Mouse (Mus musculus): ENCODE data around the gene Adamts9. TPM values are rescaled to one million over a fixed set of nuclear protein-coding genes. Genes with fewer than 3 reads are reported as not detected.

Adamts9 gene
- polyA plus RNA-seq, 1 experiment from 2014 or later, result 6.4 TPM

DNA sequence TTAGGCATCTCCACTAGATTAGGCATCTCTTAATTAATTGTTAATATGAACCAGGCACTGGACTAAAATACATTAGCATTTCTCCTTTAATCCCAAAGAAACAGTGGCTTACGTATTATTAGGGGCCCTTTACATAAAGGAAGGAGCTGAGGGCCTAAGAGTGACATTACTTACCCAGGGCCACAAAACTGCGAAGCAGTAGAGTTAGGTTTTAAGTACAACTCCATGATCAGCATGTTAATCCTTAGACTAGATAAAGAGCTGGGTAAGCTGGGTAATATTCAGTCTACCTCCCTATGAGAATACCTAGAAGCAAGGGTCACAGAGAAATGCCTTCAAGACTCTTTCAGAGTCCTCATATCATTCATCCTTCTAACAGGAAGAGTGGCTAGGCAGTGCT lies 114.1 kb downstream of the Adamts9 start:
- no peak overlapping the region for H3K4me2 ChIP-seq
- no peak overlapping the region for H3K27ac ChIP-seq (ENCODE audit: poor library complexity, severe bottlenecking)
- H3K36me3 ChIP-seq, result peaks cover 3% of the 10 kb centered on the region; the same call in 1 of the 2 replicates
- peaks cover 18% of the 10 kb centered on the region for H3K4me1 ChIP-seq (replicated peaks)
- 87% methylated on average over 2 of the region's 2 CpGs for WGBS
- no peak for ATAC-seq (ENCODE audit: insufficient number of reproducible peaks, low FRiP score)
- H3K9me3 ChIP-seq (replicated peaks), result no peaks in the 10 kb centered on the region
- H3K9ac ChIP-seq, result no peak overlapping the region
- no peaks in the 10 kb centered on the region for H3K27me3 ChIP-seq (replicated peaks)
- no peak overlapping the region for H3K4me3 ChIP-seq

- ATAC-seq (ENCODE audit: insufficient number of reproducible peaks, low FRiP score), result no peak
- peak overlapping the region; percentile 42; the same call in 1 of the 2 replicates for H3K27ac ChIP-seq (ENCODE audit: poor library complexity, severe bottlenecking)
Observed at GRCm38 (mm10) chr6:92827360-92827759, 115.9 kb downstream of the Adamts9 start.

GRCm38 (mm10) chr6:92826561-92826960 lies 116.7 kb downstream of the Adamts9 start:
- Histone ChIP-seq H3K9me3 (replicated peaks) (no peaks in the 10 kb centered on the region), H3K27ac (ENCODE audit: poor library complexity, severe bottlenecking) (no peak overlapping the region)
- 56% methylated on average over 5 of the region's 5 CpGs for WGBS

More at GRCm38 (mm10) chr6:92827360-92827759, 115.9 kb downstream of the Adamts9 start:
- 26% methylated on average over 5 of the region's 5 CpGs for WGBS
- no peak overlapping the region for H3K9ac ChIP-seq
- peaks cover 6% of the 10 kb centered on the region; the same call in 1 of the 2 replicates for H3K36me3 ChIP-seq
- H3K9me3 ChIP-seq (replicated peaks), result no peaks in the 10 kb centered on the region
- H3K4me3 ChIP-seq, result no peak overlapping the region
- peaks cover 18% of the 10 kb centered on the region for H3K4me1 ChIP-seq (replicated peaks)
- H3K4me2 ChIP-seq, result peak overlapping the region; percentile 33
- H3K27me3 ChIP-seq (replicated peaks), result no peaks in the 10 kb centered on the region

DNA sequence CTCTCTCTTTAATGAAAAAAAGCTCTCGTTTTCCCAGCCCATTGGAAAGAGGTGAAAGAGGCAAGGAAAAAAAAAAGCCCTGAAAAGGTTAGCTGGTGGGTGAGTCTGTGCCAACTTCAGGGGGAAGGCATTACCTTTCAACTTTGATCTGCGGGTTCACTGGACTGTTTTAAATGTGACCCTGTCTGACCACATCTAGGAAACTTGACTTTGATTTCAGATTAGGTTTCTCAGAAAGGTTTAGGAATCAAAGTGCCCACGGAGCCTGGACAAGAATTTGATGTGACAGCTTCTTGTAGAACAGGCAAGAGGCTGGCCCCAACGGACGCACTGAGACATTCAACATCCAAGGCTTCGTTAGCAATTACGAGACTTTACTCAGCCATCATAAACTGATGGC lies 119.3 kb downstream of the Adamts9 start:
- no peak for ATAC-seq (ENCODE audit: insufficient number of reproducible peaks, low FRiP score)
- Histone ChIP-seq H3K4me2 (no peak overlapping the region), H3K27me3 (replicated peaks) (no peaks in the 10 kb centered on the region), H3K4me3 (no peak overlapping the region), H3K36me3 (peaks cover 6% of the 10 kb centered on the region; the same call in 1 of the 2 replicates), H3K9me3 (replicated peaks) (no peaks in the 10 kb centered on the region), H3K27ac (ENCODE audit: poor library complexity, severe bottlenecking) (no peak overlapping the region), H3K9ac (no peak overlapping the region), H3K4me1 (replicated peaks) (peaks cover 15% of the 10 kb centered on the region)
- WGBS, result 82% methylated on average over 7 of the region's 7 CpGs

More at GRCm38 (mm10) chr6:92826561-92826960, 116.7 kb downstream of the Adamts9 start:
- Histone ChIP-seq H3K9ac (no peak overlapping the region), H3K4me2 (no peak overlapping the region), H3K4me3 (no peak overlapping the region), H3K36me3 (peaks cover 6% of the 10 kb centered on the region; the same call in 1 of the 2 replicates), H3K4me1 (replicated peaks) (peaks cover 15% of the 10 kb centered on the region), H3K27me3 (replicated peaks) (no peaks in the 10 kb centered on the region)
- ATAC-seq (ENCODE audit: insufficient number of reproducible peaks, low FRiP score), result no peak

- Histone ChIP-seq H3K4me3 (no peak overlapping the region), H3K4me1 (replicated peaks) (0 out of 2 replicates have a peak, but pooled peaks cover 5% of the 10 kb centered on the region), H3K27ac (ENCODE audit: poor library complexity, severe bottlenecking) (no peak overlapping the region), H3K4me2 (no peak overlapping the region), H3K27me3 (replicated peaks) (no peaks in the 10 kb centered on the region), H3K36me3 (peaks cover 6% of the 10 kb centered on the region; the same call in 1 of the 2 replicates), H3K9me3 (replicated peaks) (no peaks in the 10 kb centered on the region), H3K9ac (no peak overlapping the region)
- ATAC-seq (ENCODE audit: insufficient number of reproducible peaks, low FRiP score), result no peak
- 60% methylated on average over 6 of the region's 6 CpGs for WGBS
Observed at GRCm38 (mm10) chr6:92822006-92822405, 121.3 kb downstream of the Adamts9 start.

- peaks cover 6% of the 10 kb centered on the region; the same call in 1 of the 2 replicates for H3K36me3 ChIP-seq
- H3K27ac ChIP-seq (ENCODE audit: poor library complexity, severe bottlenecking), result no peak overlapping the region
- no peaks in the 10 kb centered on the region for H3K27me3 ChIP-seq (replicated peaks)
- no peaks in the 10 kb centered on the region for H3K9me3 ChIP-seq (replicated peaks)
- 72% methylated on average over 5 of the region's 5 CpGs for WGBS
- H3K4me3 ChIP-seq, result no peak overlapping the region
- peaks cover 6% of the 10 kb centered on the region for H3K4me1 ChIP-seq (replicated peaks)
- no peak overlapping the region for H3K9ac ChIP-seq
- no peak overlapping the region for H3K4me2 ChIP-seq
- no peak for ATAC-seq (ENCODE audit: insufficient number of reproducible peaks, low FRiP score)
Observed at GRCm38 (mm10) chr6:92821606-92822005, 121.7 kb downstream of the Adamts9 start.

- Histone ChIP-seq H3K9ac (no peak overlapping the region), H3K4me3 (no peak overlapping the region), H3K27ac (ENCODE audit: poor library complexity, severe bottlenecking) (no peak overlapping the region), H3K4me2 (no peak overlapping the region), H3K4me1 (replicated peaks) (peaks cover 22% of the 10 kb centered on the region), H3K27me3 (replicated peaks) (no peaks in the 10 kb centered on the region), H3K36me3 (peaks cover 5% of the 10 kb centered on the region), H3K9me3 (replicated peaks) (no peaks in the 10 kb centered on the region)
- ATAC-seq (ENCODE audit: insufficient number of reproducible peaks, low FRiP score), result no peak
- 75% methylated on average over 8 of the region's 8 CpGs for WGBS
Observed at GRCm38 (mm10) chr6:92817661-92818060, 125.6 kb downstream of the Adamts9 start.

GRCm38 (mm10) chr6:92816311-92816751 lies 127.0 kb downstream of the Adamts9 start, which contains the start of gene A730049H05Rik:
A730049H05Rik (plus strand) TSS chr6:92816478.
- Histone ChIP-seq H3K9me3 (replicated peaks) (no peaks in the 10 kb centered on the region), H3K4me1 (replicated peaks) (peaks cover 35% of the 10 kb centered on the region), H3K4me3 (peak within 1 kb of the TSS; percentile 19), H3K36me3 (peaks cover 5% of the 10 kb centered on the region), H3K9ac (peak within 1 kb of the TSS; percentile 4; the same call in 1 of the 2 replicates), H3K27ac (ENCODE audit: poor library complexity, severe bottlenecking) (peak within 1 kb of the TSS; percentile 76), H3K27me3 (replicated peaks) (no peaks in the 10 kb centered on the region), H3K4me2 (peak within 1 kb of the TSS; percentile 49)
- WGBS, result 24% methylated on average over 8 of the region's 8 CpGs
- peak; percentile 42; the same call in 1 of the 2 replicates for ATAC-seq (ENCODE audit: insufficient number of reproducible peaks, low FRiP score)

DNA sequence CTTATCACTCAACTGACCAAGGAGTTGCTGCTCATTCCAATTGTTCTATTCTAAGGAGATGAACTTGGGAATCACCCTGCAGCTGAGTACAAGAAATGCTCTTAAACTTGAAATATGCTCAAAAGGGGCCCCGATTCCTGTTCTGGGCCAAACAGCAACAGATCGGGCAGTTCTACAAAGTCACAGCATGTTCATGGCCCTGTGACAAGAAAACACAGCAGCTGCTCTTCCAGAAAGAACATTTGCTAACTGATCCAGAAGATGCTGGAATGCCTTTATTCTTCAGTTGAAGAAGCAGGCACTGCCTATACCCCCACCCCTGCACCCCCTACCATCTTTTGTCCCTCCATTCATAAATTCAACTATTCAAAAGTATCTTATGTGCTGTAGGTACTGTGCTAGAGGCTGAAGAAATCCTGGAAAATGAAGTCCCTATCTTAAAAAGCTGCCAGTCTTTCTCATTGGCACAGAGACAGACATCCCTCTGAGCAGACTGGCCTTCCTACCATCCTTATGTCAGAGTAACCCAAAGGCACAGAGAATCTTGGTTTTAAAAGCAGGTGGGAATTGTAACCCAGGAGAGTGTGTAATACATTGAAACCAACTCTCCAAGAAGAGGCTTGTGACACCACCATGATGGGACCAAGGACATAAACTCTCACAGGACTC lies 130.5 kb downstream of the Adamts9 start:
- no peak overlapping the region for H3K4me2 ChIP-seq
- H3K9ac ChIP-seq, result no peak overlapping the region
- H3K27ac ChIP-seq (ENCODE audit: poor library complexity, severe bottlenecking), result no peak overlapping the region
- H3K4me3 ChIP-seq, result no peak overlapping the region
- H3K4me1 ChIP-seq (replicated peaks), result peaks cover 46% of the 10 kb centered on the region
- H3K9me3 ChIP-seq (replicated peaks), result no peaks in the 10 kb centered on the region
- H3K36me3 ChIP-seq, result peaks cover 9% of the 10 kb centered on the region
- no peak for ATAC-seq (ENCODE audit: insufficient number of reproducible peaks, low FRiP score)
- H3K27me3 ChIP-seq (replicated peaks), result no peaks in the 10 kb centered on the region
- WGBS, result 52% methylated on average over 2 of the region's 2 CpGs

DNA sequence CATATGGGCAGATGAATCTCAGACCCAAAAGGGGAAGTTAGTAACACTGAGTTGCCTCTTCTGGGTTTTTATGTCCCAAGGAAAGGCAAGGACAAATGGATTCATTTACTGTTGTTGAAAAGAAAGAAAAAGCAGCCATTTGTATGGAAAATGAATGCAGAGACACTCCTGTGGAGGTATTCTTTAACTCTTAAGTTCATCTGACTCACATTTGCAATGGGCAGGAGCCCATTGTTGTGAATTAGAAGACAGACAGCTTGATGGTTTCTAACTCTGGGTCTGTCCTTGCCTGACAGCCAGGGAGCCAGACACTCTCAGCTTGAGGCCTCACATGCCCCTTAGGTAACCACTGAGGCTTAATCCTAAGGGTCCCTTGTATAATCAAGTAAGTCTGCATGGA lies 131.7 kb downstream of the Adamts9 start:
- peaks cover 9% of the 10 kb centered on the region for H3K36me3 ChIP-seq
- H3K4me1 ChIP-seq (replicated peaks), result peaks cover 53% of the 10 kb centered on the region
- ATAC-seq (ENCODE audit: insufficient number of reproducible peaks, low FRiP score), result no peak
- H3K4me3 ChIP-seq, result no peak overlapping the region
- no peak overlapping the region for H3K4me2 ChIP-seq
- H3K27ac ChIP-seq (ENCODE audit: poor library complexity, severe bottlenecking), result no peak overlapping the region; the same call in 1 of the 2 replicates
- no peak overlapping the region for H3K9ac ChIP-seq
- H3K9me3 ChIP-seq (replicated peaks), result no peaks in the 10 kb centered on the region
- no peaks in the 10 kb centered on the region for H3K27me3 ChIP-seq (replicated peaks)

DNA sequence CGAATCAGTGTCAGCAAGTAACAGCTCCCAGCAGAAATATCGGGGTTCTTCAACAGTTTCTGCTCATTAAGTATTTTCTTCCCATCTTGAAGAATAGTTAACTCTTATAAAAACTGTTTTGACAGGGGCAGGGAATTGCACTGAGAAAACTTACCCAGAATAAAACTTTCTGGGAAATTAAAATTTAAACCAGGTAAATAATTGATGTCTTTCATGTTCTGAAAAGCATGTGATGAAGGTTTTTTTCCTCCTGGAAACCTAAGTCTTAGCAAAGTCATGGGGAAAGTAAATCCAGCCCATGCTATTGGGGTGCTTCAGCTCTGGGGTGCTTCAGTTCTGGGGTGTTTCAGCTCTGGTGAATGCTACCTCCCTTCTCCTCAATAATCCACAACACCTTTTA lies 132.7 kb downstream of the Adamts9 start:
- Histone ChIP-seq H3K27ac (ENCODE audit: poor library complexity, severe bottlenecking) (no peak overlapping the region), H3K9ac (no peak overlapping the region), H3K27me3 (replicated peaks) (no peaks in the 10 kb centered on the region), H3K9me3 (replicated peaks) (no peaks in the 10 kb centered on the region), H3K36me3 (peaks cover 13% of the 10 kb centered on the region), H3K4me2 (no peak overlapping the region), H3K4me3 (no peak overlapping the region), H3K4me1 (replicated peaks) (peaks cover 43% of the 10 kb centered on the region)
- no peak for ATAC-seq (ENCODE audit: insufficient number of reproducible peaks, low FRiP score)
- 90% methylated on average over 2 of the region's 2 CpGs for WGBS

Measured in heart, embryonic 12.5 days (tissue).